Mouse (Mus musculus): ENCODE measurements at regions not wholly inside any gene's neighbourhood (a gene's known extent, or its start where the extent isn't known, plus 50 kb on each side); places are given as distances from the start of the nearest gene placed in this dataset.

DNA sequence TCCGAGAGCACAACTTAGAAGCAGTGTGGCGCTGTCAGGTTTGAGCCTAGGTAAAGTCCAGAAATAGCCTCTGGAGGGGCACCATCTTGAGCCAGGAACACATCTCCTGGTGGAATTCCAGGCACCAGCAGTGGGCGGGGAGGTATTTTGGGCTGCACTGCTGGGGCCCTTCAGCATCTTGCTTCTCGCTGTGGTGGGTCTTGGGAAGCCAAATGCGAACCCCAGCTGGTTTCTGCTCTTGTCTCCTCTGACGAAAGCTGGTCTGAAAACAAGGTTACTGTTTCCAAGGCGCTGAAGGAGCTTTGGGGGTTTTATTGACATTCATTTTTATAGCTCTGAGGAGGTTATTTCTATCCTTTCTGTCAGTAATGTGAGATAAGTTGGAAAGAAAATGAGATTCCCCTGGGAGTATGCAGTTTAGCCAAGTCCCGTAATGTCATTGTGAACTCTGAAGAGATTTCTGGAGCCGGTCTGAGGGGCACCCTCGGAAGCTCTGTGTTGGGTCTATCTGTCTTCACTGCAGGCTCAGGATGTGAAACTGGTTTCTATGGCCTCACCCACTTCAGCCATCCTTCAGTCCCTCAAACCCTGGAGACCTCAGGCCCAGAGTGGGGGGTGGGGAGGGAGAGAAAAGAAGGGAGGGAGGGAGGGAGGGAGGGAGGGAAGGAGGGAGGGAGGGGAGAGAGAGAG, 86.7 kb upstream of the Slc25a26 start:
- TF ChIP-seq CEBPB (IDR thresholded peaks at IDR 0.05; ENCODE audit: low read depth) (no peak), CTCF (IDR thresholded peaks at IDR 0.05; ENCODE audit: control insufficient read depth, insufficient read depth, insufficient read length) (no peak), MAX (IDR thresholded peaks at IDR 0.05) (no peak), USF1 (IDR thresholded peaks at IDR 0.05; ENCODE audit: low read depth) (no peak), MYOD1 (IDR thresholded peaks at IDR 0.05; ENCODE audit: control insufficient read depth, insufficient read length, low read depth) (no peak), MYOG (IDR thresholded peaks at IDR 0.05; ENCODE audit: control insufficient read depth, extremely low read depth, insufficient read length) (no peak)

Data from C2C12 (cell line).